Mouse (Mus musculus) lung, postnatal 0 days (tissue): ENCODE data around the gene Ptdss2.

Experiments
- CTCF ChIP-seq: IDR thresholded peaks from 2 replicates; pipeline ENCODE4 v1.5.1; 2016; ENCODE audit warnings: antibody characterized with exemption, mild to moderate bottlenecking
- EP300 ChIP-seq: IDR thresholded peaks from 2 replicates; pipeline ENCODE4 v1.6.1; 2016; ENCODE audit warnings: antibody characterized with exemption, mild to moderate bottlenecking, control low read depth

DNA sequence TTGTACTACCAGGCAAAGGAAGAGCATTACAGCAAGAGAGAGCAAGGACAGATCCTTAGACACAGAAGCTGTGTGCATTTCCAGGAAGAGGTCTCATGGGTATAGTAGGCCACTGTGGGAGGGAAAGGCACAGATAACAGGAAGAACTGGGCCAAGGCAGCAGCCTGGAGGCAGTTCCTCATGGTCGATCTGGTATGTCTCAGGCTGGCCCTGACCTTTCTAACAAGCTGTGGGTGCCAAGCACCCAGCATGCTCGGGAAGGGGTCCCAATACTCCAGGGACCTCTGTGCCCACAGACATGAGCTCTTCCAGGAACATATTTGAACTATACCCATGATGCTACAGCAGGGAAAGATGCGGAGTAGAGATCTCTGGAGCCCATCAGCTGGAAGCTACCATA is 82.4 kb downstream of the Ptdss2 start:
- TF ChIP-seq CTCF (no peak), EP300 (no peak)
